Mouse (Mus musculus) inflammation-experienced regulatory T-cells, adult 6 months (primary cell): Measurements from ENCODE around the gene Ccdc89. TPM values are rescaled to one million over a fixed set of nuclear protein-coding genes. Genes with fewer than 3 reads are reported as not detected.

Experiments
- ATAC-seq: one replicate; pipeline ENCODE4 v1.8.0; 2017
- polyA plus RNA-seq, 3 experiments: library from polyadenylated mRNA; unstranded; fragments of 100-300 nt; shearing (Covaris generic); gene quantifications; one replicate each; pipeline ENCODE4 v1.2.1; 2017

Ccdc89 gene
- polyA plus RNA-seq, result not detected

GRCm38 (mm10) chr7:90426020-90427001, at the start of gene Ccdc89:
Ccdc89 (plus strand) TSS chr7:90426577.
- peak; percentile 99 for ATAC-seq

- no peak for ATAC-seq
Observed at GRCm38 (mm10) chr7:90384411-90384810, 42.0 kb upstream of the Ccdc89 start.

- ATAC-seq, result no peak
Observed at GRCm38 (mm10) chr7:90386885-90387459, 39.4 kb upstream of the Ccdc89 start.

- no peak for ATAC-seq
Observed at GRCm38 (mm10) chr7:90389765-90390164, 36.6 kb upstream of the Ccdc89 start.

GRCm38 (mm10) chr7:90395073-90395472, 31.3 kb upstream of the Ccdc89 start:
- no peak for ATAC-seq

GRCm38 (mm10) chr7:90395928-90396327, 30.4 kb upstream of the Ccdc89 start:
- no peak for ATAC-seq

GRCm38 (mm10) chr7:90409934-90410333, 16.4 kb upstream of the Ccdc89 start:
- ATAC-seq, result peak; percentile 85

- no peak for ATAC-seq
Observed at GRCm38 (mm10) chr7:90427006-90427405, 629 bp downstream of the Ccdc89 start.

GRCm38 (mm10) chr7:90432221-90432620, 5.8 kb downstream of the Ccdc89 start:
- ATAC-seq, result no peak

- ATAC-seq, result no peak
Observed at GRCm38 (mm10) chr7:90440044-90440443, 13.7 kb downstream of the Ccdc89 start.

GRCm38 (mm10) chr7:90442070-90442469, 15.7 kb downstream of the Ccdc89 start:
- no peak for ATAC-seq

- peak; percentile 92 for ATAC-seq
Observed at GRCm38 (mm10) chr7:90442518-90443080, 16.2 kb downstream of the Ccdc89 start, which contains the start of gene Crebzf. Crebzf (plus strand) TSS chr7:90442729.

- peak; percentile 39 for ATAC-seq
Observed at GRCm38 (mm10) chr7:90443101-90444091, 17.0 kb downstream of the Ccdc89 start.

- ATAC-seq, result no peak
Observed at GRCm38 (mm10) chr7:90444206-90444605, 17.8 kb downstream of the Ccdc89 start.

GRCm38 (mm10) chr7:90456149-90456844, 29.9 kb downstream of the Ccdc89 start:
- ATAC-seq, result no peak

GRCm38 (mm10) chr7:90456845-90457468, 30.6 kb downstream of the Ccdc89 start, which contains the start of gene Tmem126a:
Tmem126a (minus strand) TSS chr7:90457229.
- peak; percentile 91 for ATAC-seq

GRCm38 (mm10) chr7:90457517-90457916, 31.1 kb downstream of the Ccdc89 start:
- ATAC-seq, result peak; percentile 23

- no peak for ATAC-seq
Observed at GRCm38 (mm10) chr7:90460330-90460729, 34.0 kb downstream of the Ccdc89 start.

- ATAC-seq, result no peak
Observed at GRCm38 (mm10) chr7:90460930-90461329, 34.6 kb downstream of the Ccdc89 start.

GRCm38 (mm10) chr7:90461441-90461840, 35.1 kb downstream of the Ccdc89 start:
- ATAC-seq, result no peak

- ATAC-seq, result peak; percentile 36
Observed at GRCm38 (mm10) chr7:90473511-90473910, 47.1 kb downstream of the Ccdc89 start.
